Comparison of ENCODE assay signal across 12 mouse cellular contexts in the genomic region with DNA sequence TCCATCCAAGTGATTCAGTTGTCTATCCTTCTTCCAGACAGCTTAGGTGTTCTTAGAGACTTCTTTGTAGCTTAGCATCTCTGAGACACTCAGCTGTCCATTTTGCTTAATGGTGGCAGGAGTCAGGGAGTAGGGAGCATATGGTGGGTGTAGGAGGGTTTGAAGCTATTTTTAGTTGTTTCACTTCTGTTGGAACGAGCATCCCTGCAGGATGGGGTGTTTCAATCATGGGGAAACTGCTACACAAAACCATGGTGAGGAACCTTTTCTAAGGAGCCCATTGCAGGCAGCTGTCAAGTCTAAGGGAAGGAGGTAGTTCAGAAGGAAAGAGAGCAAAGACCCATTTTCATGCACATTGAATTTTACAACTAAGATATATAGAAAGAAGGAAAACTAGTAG.
"Had no signal": no experiment of that assay in that cellular context is flagged by ENCODE, and none has a peak within 500 bp of the region (broad histone marks: within the 10 kb centered on the region; RNA-seq: fewer than 3 reads in every experiment).

No protein-coding gene starts in this region.

- H3K4me1 ChIP-seq: liver, embryonic 15.5 days; megakaryocyte, embryonic 14.5 days; midbrain, embryonic 15.5 days; neural tube, embryonic 12.5 days had no signal

- DNase-seq: liver; lung, adult 2 months; thymus, adult 18-20 months; thymus, postnatal 14 days had no signal

- H3K36me3 ChIP-seq: limb, embryonic 12.5 days; liver, embryonic 15.5 days; midbrain, embryonic 15.5 days; neural tube, embryonic 12.5 days had no signal

- H3K4me3 ChIP-seq: limb, embryonic 12.5 days; liver, embryonic 15.5 days; megakaryocyte, embryonic 14.5 days; midbrain, embryonic 15.5 days; neural tube, embryonic 12.5 days had no signal

- H3K27ac ChIP-seq: hindbrain, postnatal 0 days; limb, embryonic 12.5 days; liver, embryonic 15.5 days; macrophage; midbrain, embryonic 15.5 days; neural tube, embryonic 12.5 days; stomach, postnatal 0 days had no signal

- H3K27me3 ChIP-seq: limb, embryonic 12.5 days; liver, embryonic 15.5 days; megakaryocyte, embryonic 14.5 days; midbrain, embryonic 15.5 days; neural tube, embryonic 12.5 days had no signal
